Comparison of ENCODE assay signal across 8 mouse cellular contexts in the genomic region with DNA sequence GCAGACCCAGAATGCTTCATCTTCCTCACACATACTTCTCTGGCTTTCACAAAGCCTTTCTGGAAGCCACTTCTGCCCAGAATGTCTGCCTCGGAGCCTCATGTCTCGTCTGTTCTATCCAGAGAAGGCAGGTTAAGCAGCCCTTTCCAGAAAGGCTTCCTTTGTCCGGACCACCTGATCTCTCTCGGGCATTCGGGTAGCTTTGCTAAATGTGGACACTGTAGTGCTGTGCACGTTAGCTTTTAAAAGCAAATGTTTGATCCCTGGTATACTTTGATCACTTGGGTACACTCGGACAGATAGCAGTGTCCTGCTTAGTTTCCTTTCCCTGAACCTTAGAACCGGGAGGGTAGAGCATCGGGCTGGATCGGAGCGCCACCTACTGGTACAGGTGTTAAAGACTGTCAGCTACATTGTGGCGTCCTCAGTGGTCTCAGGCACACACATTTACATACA. TPM values are rescaled to one million over a fixed set of nuclear protein-coding genes. Genes with fewer than 3 reads are reported as not detected.
DNase-seq lines count a peak whose midpoint lies in the region; ATAC-seq and TF ChIP-seq lines count a peak whose summit lies in the region.

No protein-coding gene starts in this region.

- H3K4me3 ChIP-seq in E14TG2a.4 (replicated peaks; ENCODE audit: low read length): 0 out of 2 replicates have a peak overlapping the region, but pooled peaks have one; percentile 17
- no peak overlapping the region; the same call in 1 of the 2 replicates for H3K4me3 ChIP-seq in forebrain, embryonic 11.5 days (ENCODE audit: low read depth, low read length)
- peak overlapping the region; percentile 49 for H3K4me3 ChIP-seq in heart, postnatal 0 days (ENCODE audit: low read depth, low read length)
- H3K4me3 ChIP-seq in liver, embryonic 15.5 days (replicated peaks): peak overlapping the region; percentile 56
- no peak overlapping the region for H3K4me3 ChIP-seq in neural tube, embryonic 11.5 days (ENCODE audit: low read depth, low read length)
- peak overlapping the region; percentile 37 for H3K4me3 ChIP-seq in stomach, embryonic 16.5 days (replicated peaks; ENCODE audit: low read length)

- H3K27ac ChIP-seq in forebrain, embryonic 11.5 days (ENCODE audit: low read depth, low read length): no peak overlapping the region
- H3K27ac ChIP-seq in heart, postnatal 0 days (ENCODE audit: low read depth): no peak overlapping the region
- peak overlapping the region; percentile 99 for H3K27ac ChIP-seq in liver, embryonic 15.5 days (replicated peaks)
- H3K27ac ChIP-seq in neural tube, embryonic 11.5 days (ENCODE audit: low read depth, low read length): no peak overlapping the region
- no peak overlapping the region for H3K27ac ChIP-seq in stomach, embryonic 16.5 days (ENCODE audit: low read length)

- no peaks in the 10 kb centered on the region for H3K36me3 ChIP-seq in E14TG2a.4 (ENCODE audit: insufficient read depth, low read length)
- H3K36me3 ChIP-seq in forebrain, embryonic 11.5 days (ENCODE audit: control insufficient read depth, insufficient read depth, low read length): no peaks in the 10 kb centered on the region
- H3K36me3 ChIP-seq in heart, postnatal 0 days (replicated peaks; ENCODE audit: control insufficient read depth, insufficient read depth, low read length): no peaks in the 10 kb centered on the region
- H3K36me3 ChIP-seq in liver, embryonic 15.5 days (replicated peaks): no peaks in the 10 kb centered on the region
- H3K36me3 ChIP-seq in neural tube, embryonic 11.5 days (ENCODE audit: control insufficient read depth, insufficient read depth, low read length): no peaks in the 10 kb centered on the region
- H3K36me3 ChIP-seq in stomach, embryonic 16.5 days (ENCODE audit: control insufficient read depth, insufficient read depth, low read length): no peaks in the 10 kb centered on the region

- ATAC-seq in forebrain, embryonic 11.5 days (replicated peaks; ENCODE audit: low FRiP score): peak; percentile 88
- peak; percentile 89 for ATAC-seq in heart, postnatal 0 days (ENCODE audit: insufficient read depth, low read depth)
- peak; percentile 23; the same call in 1 of the 2 replicates for ATAC-seq in liver, embryonic 15.5 days (ENCODE audit: insufficient read depth)
- no peak for ATAC-seq in neural tube, embryonic 11.5 days (ENCODE audit: insufficient read depth, low FRiP score, low TSS enrichment)
- ATAC-seq in stomach, embryonic 16.5 days (ENCODE audit: insufficient read depth, low FRiP score): peak; percentile 65; the same call in 1 of the 2 replicates

- no peaks in the 10 kb centered on the region; the same call in 1 of the 2 replicates for H3K4me1 ChIP-seq in E14TG2a.4 (replicated peaks; ENCODE audit: low read depth, low read length)
- H3K4me1 ChIP-seq in forebrain, embryonic 11.5 days (replicated peaks; ENCODE audit: control insufficient read depth, insufficient read depth, low read length): no peaks in the 10 kb centered on the region
- H3K4me1 ChIP-seq in heart, postnatal 0 days (ENCODE audit: control insufficient read depth, insufficient read depth): no peaks in the 10 kb centered on the region
- peaks cover 87% of the 10 kb centered on the region for H3K4me1 ChIP-seq in liver, embryonic 15.5 days (replicated peaks)
- no peaks in the 10 kb centered on the region for H3K4me1 ChIP-seq in neural tube, embryonic 11.5 days (ENCODE audit: control insufficient read depth, insufficient read depth, low read length)
- H3K4me1 ChIP-seq in stomach, embryonic 16.5 days (ENCODE audit: control insufficient read depth, insufficient read depth, low read length): no peaks in the 10 kb centered on the region

- WGBS in forebrain, embryonic 11.5 days: 13% methylated on average over 12 of the region's 12 CpGs
- WGBS in heart, postnatal 0 days: 4% methylated on average over 12 of the region's 12 CpGs
- 7% methylated on average over 12 of the region's 12 CpGs for WGBS in liver, embryonic 15.5 days (ENCODE audit: insufficient replicate concordance)
- 17% methylated on average over 12 of the region's 12 CpGs for WGBS in neural tube, embryonic 11.5 days
- 11% methylated on average over 12 of the region's 12 CpGs for WGBS in stomach, embryonic 16.5 days

- no peak for TF ChIP-seq EP300 in heart, postnatal 0 days (IDR thresholded peaks at IDR 0.05; ENCODE audit: low read depth)

- H3K27me3 ChIP-seq in E14TG2a.4 (ENCODE audit: insufficient read depth, low read length): peaks cover 15% of the 10 kb centered on the region; the same call in 1 of the 2 replicates
- H3K27me3 ChIP-seq in forebrain, embryonic 11.5 days (ENCODE audit: control insufficient read depth, insufficient read depth, low read length): no peaks in the 10 kb centered on the region
- H3K27me3 ChIP-seq in heart, postnatal 0 days (ENCODE audit: control insufficient read depth, insufficient read depth, low read length): no peaks in the 10 kb centered on the region
- no peaks in the 10 kb centered on the region for H3K27me3 ChIP-seq in liver, embryonic 15.5 days
- H3K27me3 ChIP-seq in neural tube, embryonic 11.5 days (ENCODE audit: control insufficient read depth, insufficient read depth, low read length): no peaks in the 10 kb centered on the region
- H3K27me3 ChIP-seq in stomach, embryonic 16.5 days (ENCODE audit: control insufficient read depth, insufficient read depth, low read length): no peaks in the 10 kb centered on the region

- no peaks in the 10 kb centered on the region for H3K9me3 ChIP-seq in E14TG2a.4 (ENCODE audit: low read length)
- H3K9me3 ChIP-seq in forebrain, embryonic 11.5 days (ENCODE audit: control insufficient read depth, low read length): no peaks in the 10 kb centered on the region
- H3K9me3 ChIP-seq in heart, postnatal 0 days (replicated peaks; ENCODE audit: control insufficient read depth, low read length): no peaks in the 10 kb centered on the region
- no peaks in the 10 kb centered on the region for H3K9me3 ChIP-seq in liver, embryonic 15.5 days (replicated peaks)
- H3K9me3 ChIP-seq in neural tube, embryonic 11.5 days (ENCODE audit: control insufficient read depth, low read length): no peaks in the 10 kb centered on the region
- H3K9me3 ChIP-seq in stomach, embryonic 16.5 days (replicated peaks; ENCODE audit: control insufficient read depth, low read length): no peaks in the 10 kb centered on the region

- TF ChIP-seq CTCF in E14TG2a.4 (conservative IDR thresholded peaks at IDR 0.05; ENCODE audit: low read length): peak; percentile 84
- peak; percentile 93 for TF ChIP-seq CTCF in heart, postnatal 0 days (IDR thresholded peaks at IDR 0.05; ENCODE audit: low read depth)

- H3K9ac ChIP-seq in forebrain, embryonic 11.5 days (ENCODE audit: low read length): peak overlapping the region; percentile 45; the same call in 1 of the 2 replicates
- peak overlapping the region; percentile 50; the same call in 1 of the 2 replicates for H3K9ac ChIP-seq in heart, postnatal 0 days (replicated peaks; ENCODE audit: low read depth, low read length)
- peak overlapping the region; percentile 70 for H3K9ac ChIP-seq in liver, embryonic 15.5 days
- no peak overlapping the region for H3K9ac ChIP-seq in neural tube, embryonic 11.5 days (ENCODE audit: low read length)
- peak overlapping the region; percentile 61 for H3K9ac ChIP-seq in stomach, embryonic 16.5 days (ENCODE audit: low read length)

- peak; percentile 85 for DNase-seq in c-Kit-positive CD71-positive TER-119-negative erythroid progenitor cells, embryonic 14.5 days (ENCODE audit: low read depth)
- DNase-seq in forebrain, embryonic 11.5 days (ENCODE audit: low spot score): peak; percentile 90
- peak; percentile 79 for DNase-seq in heart, postnatal 0 days (ENCODE audit: low spot score)
- DNase-seq in kidney, postnatal 36 days: peak; percentile 68 to 90
- peak; percentile 86 for DNase-seq in neural tube, embryonic 11.5 days (ENCODE audit: low spot score)

- H3K4me2 ChIP-seq in forebrain, embryonic 11.5 days (ENCODE audit: low read depth, low read length, severe bottlenecking): peak overlapping the region; percentile 42; the same call in 1 of the 2 replicates
- H3K4me2 ChIP-seq in heart, postnatal 0 days (ENCODE audit: low read depth, low read length): peak overlapping the region; percentile 66
- H3K4me2 ChIP-seq in liver, embryonic 15.5 days: peak overlapping the region; percentile 77
- peak overlapping the region; percentile 13 for H3K4me2 ChIP-seq in neural tube, embryonic 11.5 days (ENCODE audit: low read depth)
- peak overlapping the region; percentile 50 for H3K4me2 ChIP-seq in stomach, embryonic 16.5 days (ENCODE audit: low read depth, low read length)

RNA-seq across cellular contexts. Expression of gene Mns1, which starts 29.7 kb away (rescaled TPM):
- 48.6 and 51.7 TPM in 2 replicates for polyA plus RNA-seq in forebrain, embryonic 11.5 days (2014; fragmentation: Nextera tagmentation; extraction: Ambion mirVana)
- 1.1 and 2.3 TPM in 2 replicates for total RNA-seq in heart, postnatal 0 days (2014; rRNA removed; ENCODE audit: low replicate concordance)
- 4.7 and 5.1 TPM in 2 replicates for polyA plus RNA-seq in heart, postnatal 0 days (2015; fragmentation: Nextera tagmentation; extraction: Ambion mirVana)
- polyA plus RNA-seq in liver, embryonic 15.5 days (2015; fragmentation: Nextera tagmentation; extraction: Ambion mirVana): 78.9 and 85.1 TPM in 2 replicates
- 34.9 and 36.5 TPM in 2 replicates for polyA plus RNA-seq in neural tube, embryonic 11.5 days (2014; fragmentation: Nextera tagmentation; extraction: Ambion mirVana)
- 17.4 and 23.8 TPM in 2 replicates for polyA plus RNA-seq in stomach, embryonic 16.5 days (2015; fragmentation: Nextera tagmentation; extraction: Ambion mirVana)

Comparison
In these comparisons a context has a peak if more than half of its experiments do, and no peak if none do; other contexts are left out.
1. H3K4me3 ChIP-seq: peak in E14TG2a.4 (single experiment), heart, postnatal 0 days (single experiment), liver, embryonic 15.5 days (single experiment) and stomach, embryonic 16.5 days (single experiment); none in forebrain, embryonic 11.5 days (single experiment) and neural tube, embryonic 11.5 days (single experiment).
2. H3K4me2 ChIP-seq: peak in every context shown above with its lines; median percentile 77 in liver, embryonic 15.5 days; 66 in heart, postnatal 0 days; 50 in stomach, embryonic 16.5 days; 42 in forebrain, embryonic 11.5 days; 13 in neural tube, embryonic 11.5 days.
3. Peak in every context shown above with its lines, with median percentiles within 50 percentile points of each other: DNase-seq.